Mouse (Mus musculus): ENCODE measurements around the gene Clic1. TPM values are rescaled to one million over a fixed set of nuclear protein-coding genes. Genes with fewer than 3 reads are reported as not detected.
"Not testable (repeated sequence)": the region's sequence is repeated elsewhere in the genome, so short reads cannot be mapped to it uniquely, and the experiment has no call there.

The Clic1 gene
- polyA plus RNA-seq (2011; ENCODE audit: insufficient read depth, insufficient read length, low replicate concordance, missing spikeins) = 76.2 and 141 TPM in 2 replicates

GRCm38 (mm10) chr17:35049561-35050016 is at the start of gene Clic1:
Clic1 (plus strand) TSS chr17:35049966.
- Histone ChIP-seq H3K4me1 (ENCODE audit: control insufficient read depth, insufficient read depth, low read length) (peaks cover 5% of the 10 kb centered on the region; the same call in 1 of the 2 replicates), H3K4me3 (replicated peaks; ENCODE audit: control insufficient read depth, low read depth, low read length) (peak within 1 kb of the TSS; percentile 89), H3K27ac (ENCODE audit: control insufficient read depth, insufficient read depth, low read depth, low read length, poor library complexity) (peak within 1 kb of the TSS; percentile 98)
- TF ChIP-seq CTCF (IDR thresholded peaks at IDR 0.05; ENCODE audit: control insufficient read depth, insufficient read depth, low read length) = no peak
- peak; percentile 79; the same call in 1 of the 2 replicates for TF ChIP-seq POLR2A (IDR thresholded peaks at IDR 0.05; ENCODE audit: borderline replicate concordance, control insufficient read depth, low read depth, low read length)
- WGBS = under 1% methylated on average over 11 of the region's 11 CpGs

- H3K27ac ChIP-seq (ENCODE audit: control insufficient read depth, insufficient read depth, low read depth, low read length, poor library complexity) = peak within 1 kb of the TSS; percentile 100
- TF ChIP-seq CTCF (IDR thresholded peaks at IDR 0.05; ENCODE audit: control insufficient read depth, insufficient read depth, low read length) (no peak), POLR2A (IDR thresholded peaks at IDR 0.05; ENCODE audit: borderline replicate concordance, control insufficient read depth, low read depth, low read length) (peak; percentile 64; the same call in 1 of the 2 replicates)
- peak within 1 kb of the TSS; percentile 92 for H3K4me3 ChIP-seq (replicated peaks; ENCODE audit: control insufficient read depth, low read depth, low read length)
- WGBS = under 1% methylated on average over 83 of the region's 83 CpGs
- H3K4me1 ChIP-seq (ENCODE audit: control insufficient read depth, insufficient read depth, low read length) = peaks cover 7% of the 10 kb centered on the region
Observed at GRCm38 (mm10) chr17:35000717-35001451, 48.9 kb upstream of the Clic1 start, which contains the start of gene Vars. Vars (plus strand) TSS chr17:35000987.

DNA sequence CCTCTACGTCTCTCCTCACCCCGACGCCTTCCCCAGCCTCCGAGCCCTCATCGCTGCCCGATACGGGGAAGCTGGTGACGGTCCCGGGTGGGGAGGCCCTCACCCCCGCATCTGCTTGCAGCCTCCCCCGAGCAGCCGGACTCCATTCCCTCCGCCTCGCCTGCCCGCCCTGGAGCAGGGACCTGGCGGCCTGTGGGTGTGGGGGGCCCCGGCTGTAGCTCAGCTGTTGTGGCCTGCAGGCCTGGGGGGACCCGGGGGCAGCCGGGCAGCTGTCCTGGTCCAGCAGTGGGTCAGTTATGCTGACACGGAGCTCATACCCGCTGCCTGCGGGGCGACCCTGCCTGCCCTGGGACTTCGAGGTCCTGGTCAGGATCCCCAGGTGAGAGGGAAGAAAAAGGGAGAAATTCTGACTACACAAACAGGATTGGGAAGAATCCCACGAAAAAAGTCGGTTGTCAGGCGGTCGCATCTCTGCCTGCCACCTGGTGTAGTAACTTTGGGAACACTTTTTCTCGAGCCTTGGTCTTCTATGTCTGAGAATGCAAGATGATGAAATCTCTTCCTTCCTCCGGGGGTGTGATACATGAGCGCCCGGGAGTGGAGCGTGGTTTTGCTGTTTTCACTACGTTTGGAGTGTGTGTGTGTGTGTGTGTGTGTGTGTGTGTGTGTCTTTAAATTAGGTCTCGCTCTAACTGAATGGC is 48.2 kb upstream of the Clic1 start:
- WGBS = under 1% methylated on average over 35 of the region's 35 CpGs
- Histone ChIP-seq H3K4me3 (replicated peaks; ENCODE audit: control insufficient read depth, low read depth, low read length) (peak overlapping the region; percentile 92), H3K27ac (ENCODE audit: control insufficient read depth, insufficient read depth, low read depth, low read length, poor library complexity) (peak overlapping the region; percentile 100), H3K4me1 (ENCODE audit: control insufficient read depth, insufficient read depth, low read length) (peaks cover 5% of the 10 kb centered on the region; the same call in 1 of the 2 replicates)
- TF ChIP-seq CTCF (IDR thresholded peaks at IDR 0.05; ENCODE audit: control insufficient read depth, insufficient read depth, low read length) = no peak
- no peak for TF ChIP-seq POLR2A (IDR thresholded peaks at IDR 0.05; ENCODE audit: borderline replicate concordance, control insufficient read depth, low read depth, low read length)

- Histone ChIP-seq H3K4me1 (ENCODE audit: control insufficient read depth, insufficient read depth, low read length) (peaks cover 5% of the 10 kb centered on the region; the same call in 1 of the 2 replicates), H3K4me3 (replicated peaks; ENCODE audit: control insufficient read depth, low read depth, low read length) (peak overlapping the region; percentile 92), H3K27ac (ENCODE audit: control insufficient read depth, insufficient read depth, low read depth, low read length, poor library complexity) (peak overlapping the region; percentile 100)
- 0 out of 2 replicates have a peak, but pooled peaks have one; percentile 41 for TF ChIP-seq POLR2A (IDR thresholded peaks at IDR 0.05; ENCODE audit: borderline replicate concordance, control insufficient read depth, low read depth, low read length)
- TF ChIP-seq CTCF (IDR thresholded peaks at IDR 0.05; ENCODE audit: control insufficient read depth, insufficient read depth, low read length) = no peak
- WGBS = under 1% methylated on average over 12 of the region's 12 CpGs
Observed at GRCm38 (mm10) chr17:35002153-35002865, 47.5 kb upstream of the Clic1 start.

DNA sequence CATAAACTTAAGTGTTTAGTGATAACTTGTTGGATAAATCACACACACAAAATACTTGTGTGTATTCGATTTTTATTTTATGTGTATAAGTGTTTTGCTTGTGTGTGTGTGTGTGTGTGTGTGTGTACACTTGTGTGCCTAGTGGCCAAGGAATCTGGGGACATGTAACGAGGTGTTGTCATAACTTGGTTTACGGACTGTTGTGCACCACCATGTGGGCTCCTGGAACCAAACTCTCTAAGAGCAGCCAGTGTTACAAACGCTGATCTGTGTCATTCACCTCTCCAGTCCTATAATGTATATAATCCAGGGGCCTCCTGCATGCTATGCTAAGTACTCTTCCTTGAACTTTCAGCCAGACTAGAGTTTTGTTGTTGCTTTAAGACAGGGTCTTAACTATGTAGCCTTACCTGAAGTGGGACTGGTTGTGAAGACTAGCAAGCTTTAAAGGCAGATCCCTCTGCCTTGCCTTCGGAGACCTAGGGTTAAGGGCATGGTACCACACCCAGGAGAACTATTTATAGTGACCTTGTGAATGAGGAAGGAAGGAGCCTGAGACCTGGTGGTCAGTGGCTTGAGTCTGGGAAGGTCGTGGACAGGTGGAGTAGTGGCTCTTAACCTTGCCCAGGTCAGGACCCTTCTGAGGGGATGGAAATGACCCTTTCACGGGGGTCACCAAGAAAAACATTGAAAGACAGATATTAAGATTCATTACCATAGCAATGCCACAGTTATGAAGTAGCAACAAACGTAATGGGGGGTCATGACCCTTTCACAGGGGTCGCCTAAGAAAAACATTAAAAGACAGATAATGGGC is 46.5 kb upstream of the Clic1 start:
- WGBS = 29% methylated on average over 9 of the region's 9 CpGs
- peak overlapping the region; percentile 31; the same call in 1 of the 2 replicates for H3K27ac ChIP-seq (ENCODE audit: control insufficient read depth, insufficient read depth, low read depth, low read length, poor library complexity)
- TF ChIP-seq CTCF (IDR thresholded peaks at IDR 0.05; ENCODE audit: control insufficient read depth, insufficient read depth, low read length) (no peak), POLR2A (IDR thresholded peaks at IDR 0.05; ENCODE audit: borderline replicate concordance, control insufficient read depth, low read depth, low read length) (no peak)
- H3K4me1 ChIP-seq (ENCODE audit: control insufficient read depth, insufficient read depth, low read length) = peaks cover 5% of the 10 kb centered on the region; the same call in 1 of the 2 replicates
- peak overlapping the region; percentile 44 for H3K4me3 ChIP-seq (replicated peaks; ENCODE audit: control insufficient read depth, low read depth, low read length)

DNA sequence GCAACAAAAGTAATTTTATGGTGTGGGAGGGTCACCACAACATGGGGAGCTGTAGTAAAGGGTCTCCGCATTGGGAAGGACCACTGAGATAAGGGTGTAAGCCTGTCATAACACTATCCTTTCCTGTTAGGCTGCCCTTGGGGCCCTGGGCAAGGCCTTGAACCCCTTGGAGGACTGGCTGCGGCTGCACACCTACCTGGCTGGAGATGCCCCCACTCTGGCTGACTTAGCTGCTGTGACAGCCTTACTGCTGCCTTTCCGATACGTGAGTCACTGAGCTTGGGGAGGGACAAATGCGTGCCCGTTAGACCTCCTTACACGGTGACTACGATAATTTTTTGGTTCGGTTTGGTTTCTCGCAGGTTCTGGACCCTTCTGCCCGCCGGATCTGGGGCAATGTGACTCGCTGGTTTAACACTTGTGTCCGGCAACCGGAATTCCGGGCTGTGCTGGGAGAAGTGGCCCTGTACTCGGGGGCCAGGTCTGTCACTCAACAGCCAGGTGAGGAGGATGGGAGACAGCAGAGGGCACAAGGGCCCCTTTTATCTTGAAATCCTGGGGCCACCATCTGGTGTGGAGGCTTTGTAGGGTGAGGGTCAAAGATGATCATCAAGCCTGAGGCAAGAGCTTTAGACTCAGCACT is 45.6 kb upstream of the Clic1 start:
- Histone ChIP-seq H3K4me3 (replicated peaks; ENCODE audit: control insufficient read depth, low read depth, low read length) (no peak overlapping the region), H3K27ac (ENCODE audit: control insufficient read depth, insufficient read depth, low read depth, low read length, poor library complexity) (no peak overlapping the region), H3K4me1 (ENCODE audit: control insufficient read depth, insufficient read depth, low read length) (peaks cover 5% of the 10 kb centered on the region; the same call in 1 of the 2 replicates)
- WGBS = 94% methylated on average over 17 of the region's 17 CpGs
- TF ChIP-seq POLR2A (IDR thresholded peaks at IDR 0.05; ENCODE audit: borderline replicate concordance, control insufficient read depth, low read depth, low read length) (no peak), CTCF (IDR thresholded peaks at IDR 0.05; ENCODE audit: control insufficient read depth, insufficient read depth, low read length) (no peak)

GRCm38 (mm10) chr17:35005158-35005557 is 44.6 kb upstream of the Clic1 start:
- Histone ChIP-seq H3K4me1 (ENCODE audit: control insufficient read depth, insufficient read depth, low read length) (peaks cover 5% of the 10 kb centered on the region; the same call in 1 of the 2 replicates), H3K4me3 (replicated peaks; ENCODE audit: control insufficient read depth, low read depth, low read length) (no peak overlapping the region), H3K27ac (ENCODE audit: control insufficient read depth, insufficient read depth, low read depth, low read length, poor library complexity) (no peak overlapping the region)
- WGBS = 88% methylated on average over 10 of the region's 10 CpGs
- TF ChIP-seq CTCF (IDR thresholded peaks at IDR 0.05; ENCODE audit: control insufficient read depth, insufficient read depth, low read length) (no peak), POLR2A (IDR thresholded peaks at IDR 0.05; ENCODE audit: borderline replicate concordance, control insufficient read depth, low read depth, low read length) (no peak)

DNA sequence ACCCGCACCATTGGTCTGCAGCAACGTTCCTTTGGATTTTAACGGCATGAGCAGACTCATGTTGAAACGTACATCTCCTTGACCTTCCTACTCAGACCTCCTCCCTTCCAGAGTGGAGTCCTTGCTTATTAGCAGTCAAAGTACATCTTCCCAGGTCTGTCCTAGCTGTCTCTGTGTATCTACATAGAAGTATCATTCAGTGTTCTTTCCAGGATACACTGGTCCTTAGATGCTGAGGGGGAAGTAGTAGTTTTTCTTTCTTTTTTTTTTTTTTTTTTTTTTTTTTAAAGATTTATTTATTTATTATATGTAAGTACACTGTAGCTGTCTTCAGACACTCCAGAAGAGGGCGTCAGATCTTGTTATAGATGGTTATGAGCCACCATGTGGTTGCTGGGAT is 43.9 kb upstream of the Clic1 start:
- H3K4me1 ChIP-seq (ENCODE audit: control insufficient read depth, insufficient read depth, low read length); H3K27ac ChIP-seq (ENCODE audit: control insufficient read depth, insufficient read depth, low read depth, low read length, poor library complexity); H3K4me3 ChIP-seq (replicated peaks; ENCODE audit: control insufficient read depth, low read depth, low read length): not testable (repeated sequence)
- WGBS = 93% methylated on average over 4 of the region's 5 CpGs

Measured in bone marrow, adult 2 months (tissue).